In genomic region chr2:38718676-38719075, GRCm38 (mm10) we compare ENCODE assay signal across 20 mouse cellular contexts. TPM values are rescaled to one million over a fixed set of nuclear protein-coding genes. Genes with fewer than 3 reads are reported as not detected.
A peak's percentile ranks its signal among the peaks of the same experiment; 100 is the strongest.
DNase-seq lines count a peak whose midpoint lies in the region; ATAC-seq and TF ChIP-seq lines count a peak whose summit lies in the region.
"Had no signal": no experiment of that assay in that cellular context is flagged by ENCODE, and none has a peak within 500 bp of the region (broad histone marks: within the 10 kb centered on the region; RNA-seq: fewer than 3 reads in every experiment).

No protein-coding gene starts in this region.

- 32% methylated on average over 8 of the region's 8 CpGs for WGBS in lung, embryonic 15.5 days
- WGBS in intestine, postnatal 0 days: 67% methylated on average over 8 of the region's 8 CpGs

- H3K4me2 ChIP-seq in lung, embryonic 15.5 days: no peak overlapping the region
- no peak overlapping the region for H3K4me2 ChIP-seq in intestine, postnatal 0 days (replicated peaks; ENCODE audit: low read depth)
- H3K4me2 ChIP-seq: forebrain, embryonic 13.5 days; limb, embryonic 12.5 days had no signal

- H3K9me3 ChIP-seq in lung, embryonic 15.5 days: no peaks in the 10 kb centered on the region
- H3K9me3 ChIP-seq in intestine, postnatal 0 days (ENCODE audit: control insufficient read depth): no peaks in the 10 kb centered on the region
- H3K9me3 ChIP-seq: forebrain, embryonic 13.5 days; limb, embryonic 12.5 days; midbrain, embryonic 10.5 days had no signal

- H3K27me3 ChIP-seq in lung, embryonic 15.5 days: peaks cover 12% of the 10 kb centered on the region
- peaks cover 10% of the 10 kb centered on the region for H3K27me3 ChIP-seq in intestine, postnatal 0 days (replicated peaks; ENCODE audit: control insufficient read depth, insufficient read depth, low read length)
- H3K27me3 ChIP-seq: CH12.LX, Patski had no signal

- H3K9ac ChIP-seq in lung, embryonic 15.5 days: no peak overlapping the region
- no peak overlapping the region for H3K9ac ChIP-seq in intestine, postnatal 0 days (ENCODE audit: low read depth, low read length)
- H3K9ac ChIP-seq: forebrain, embryonic 13.5 days; limb, embryonic 12.5 days had no signal

- no peaks in the 10 kb centered on the region for H3K36me3 ChIP-seq in lung, embryonic 15.5 days
- H3K36me3 ChIP-seq in intestine, postnatal 0 days (ENCODE audit: control insufficient read depth, insufficient read depth): no peaks in the 10 kb centered on the region
- H3K36me3 ChIP-seq: limb, embryonic 12.5 days had no signal

- ATAC-seq in lung, embryonic 15.5 days (ENCODE audit: borderline replicate concordance, extremely low read depth, low FRiP score, low TSS enrichment): 0 out of 2 replicates have a peak, but pooled peaks have one; percentile 12
- peak; percentile 42 for ATAC-seq in megakaryocyte progenitor cell, adult 5-6 weeks (replicated peaks; ENCODE audit: poor library complexity)
- no peak for ATAC-seq in monocyte, adult 5-6 weeks (replicated peaks; ENCODE audit: insufficient number of reproducible peaks, low FRiP score, low TSS enrichment, poor library complexity, severe bottlenecking)
- ATAC-seq in intestine, postnatal 0 days: no peak
- ATAC-seq: forebrain, embryonic 13.5 days; inflammation-experienced regulatory T-cells, adult 6 months; Patski had no signal

- peaks cover 16% of the 10 kb centered on the region for H3K4me1 ChIP-seq in lung, embryonic 15.5 days
- no peaks in the 10 kb centered on the region for H3K4me1 ChIP-seq in intestine, postnatal 0 days (replicated peaks; ENCODE audit: control insufficient read depth, insufficient read depth, low read length)

- H3K4me3 ChIP-seq in lung, embryonic 15.5 days: no peak overlapping the region
- no peak overlapping the region for H3K4me3 ChIP-seq in intestine, postnatal 0 days (ENCODE audit: low read depth, low read length)
- H3K4me3 ChIP-seq: forebrain, embryonic 13.5 days; layer of hippocampus, adult 2 months; left cerebral cortex, adult 2 months; limb, embryonic 12.5 days; midbrain, embryonic 10.5 days had no signal

- no peak for DNase-seq in lung, postnatal 4 days
- DNase-seq in adrenal gland, adult 8-10 months: peak; percentile 74
- peak; percentile 77 to 81 for DNase-seq in adrenal gland, postnatal 36 days
- DNase-seq: cerebellum, adult 9-11 months; heart, adult 11 months; right cerebral cortex, postnatal 14 days; thymus, adult 2 months had no signal

- H3K27ac ChIP-seq in lung, embryonic 15.5 days: no peak overlapping the region
- H3K27ac ChIP-seq in intestine, postnatal 0 days (ENCODE audit: low read depth, low read length): no peak overlapping the region
- H3K27ac ChIP-seq: forebrain, embryonic 13.5 days; layer of hippocampus, adult 2 months; left cerebral cortex, adult 2 months; limb, embryonic 12.5 days had no signal

- no peak for TF ChIP-seq CTCF in intestine, postnatal 0 days (IDR thresholded peaks at IDR 0.05; ENCODE audit: low read depth)

RNA-seq across cellular contexts. Expression of gene Nr5a1, which starts 4.3 kb away (rescaled TPM):
- 0.16 and 0.33 TPM in 2 replicates for polyA plus RNA-seq in lung, embryonic 15.5 days (2015; fragmentation: Nextera tagmentation; extraction: Ambion mirVana)
- 100 to 1,000 TPM; 272 to 809 (median 569) TPM for total RNA-seq in adrenal gland, adult 8-10 months (2022)
- 100 to 1,000 TPM; 529 to 721 TPM for total RNA-seq in adrenal gland, postnatal 36 days (2021)
- not detected in 2 replicates for total RNA-seq in megakaryocyte progenitor cell, adult 5-6 weeks (2015)
- total RNA-seq in megakaryocyte progenitor cell, adult 5-6 weeks (2017): not detected in 2 replicates
- total RNA-seq in monocyte, adult 5-6 weeks (2017): not detected in 3 replicates
- 0.04 and 0.13 TPM in 2 replicates for polyA plus RNA-seq in intestine, postnatal 0 days (2015; fragmentation: Nextera tagmentation; extraction: Ambion mirVana)
- total RNA-seq: heart, postnatal 25 days; layer of hippocampus, adult 2 months had no signal
- polyA plus RNA-seq: inflammation-experienced regulatory T-cells, adult 6 months; Patski had no signal

Comparison
In these comparisons a context has a peak if more than half of its experiments do, and no peak if none do; other contexts are left out.
1. ATAC-seq: peak in lung, embryonic 15.5 days (single experiment) and megakaryocyte progenitor cell, adult 5-6 weeks (single experiment); none in monocyte, adult 5-6 weeks (single experiment) and intestine, postnatal 0 days (single experiment).
2. DNase-seq: peak in adrenal gland, adult 8-10 months (single experiment) and adrenal gland, postnatal 36 days (2 of 2); none in lung, postnatal 4 days (0 of 2).
3. RNA of gene Nr5a1, which starts 4.3 kb away (total RNA-seq): 272 to 809 TPM in adrenal gland, adult 8-10 months and 529 to 721 TPM in adrenal gland, postnatal 36 days; not detected in megakaryocyte progenitor cell, adult 5-6 weeks and not detected in monocyte, adult 5-6 weeks; every median in the first group is over 100 times any median in the second.